Mouse (Mus musculus) midbrain, postnatal 0 days (tissue): ENCODE results near the gene Cnksr3. TPM values are rescaled to one million over a fixed set of nuclear protein-coding genes. Genes with fewer than 3 reads are reported as not detected.
A peak's percentile ranks its signal among the peaks of the same experiment; 100 is the strongest.

Experiments used
- ATAC-seq: fragments of 200-750 bp; cut with Nextera tagmentation; 2 replicates; pipeline ENCODE4 v1.8.0; 2017; ENCODE audit warnings: moderate number of reproducible peaks, mild to moderate bottlenecking, moderate TSS enrichment, moderate library complexity; ENCODE audit not compliant: low FRiP score
- DNase-seq: peaks from one replicate; pipeline ENCODE4 v3.0.0-alpha.2; 2015; ENCODE audit warnings: low spot score
- H3K27ac ChIP-seq: fragments of 300-500 bp; sonication (generic); 2 replicates; pipeline ENCODE4 v1.5.1; 2014; ENCODE audit warnings: low read depth, mild to moderate bottlenecking, low read length, mixed read lengths
- H3K27me3 ChIP-seq: fragments of 300-500 bp; sonication (generic); 2 replicates; pipeline ENCODE4 v1.6.1; 2014; ENCODE audit warnings: low read length, control low read depth, mixed read lengths; ENCODE audit not compliant: insufficient read depth
- H3K36me3 ChIP-seq: fragments of 300-500 bp; sonication (generic); 2 replicates; pipeline ENCODE4 v1.6.1; 2014; ENCODE audit warnings: low read length, control low read depth, mixed read lengths; ENCODE audit not compliant: insufficient read depth
- H3K4me1 ChIP-seq: fragments of 300-500 bp; sonication (generic); 2 replicates; pipeline ENCODE4 v1.6.1; 2014; ENCODE audit warnings: mild to moderate bottlenecking, control low read depth, antibody characterized with exemption, low read length, mixed read lengths; ENCODE audit not compliant: insufficient read depth
- H3K4me2 ChIP-seq: fragments of 300-500 bp; sonication (generic); 2 replicates; pipeline ENCODE4 v1.6.1; 2014; ENCODE audit warnings: low read depth, mild to moderate bottlenecking, low read length, mixed read lengths; ENCODE audit not compliant: poor library complexity, severe bottlenecking
- H3K4me3 ChIP-seq: fragments of 300-500 bp; sonication (generic); 2 replicates; pipeline ENCODE4 v1.5.1; 2014; ENCODE audit warnings: low read depth, mild to moderate bottlenecking, low read length, moderate library complexity
- H3K9ac ChIP-seq: fragments of 300-500 bp; sonication (generic); replicated peaks from 2 replicates; pipeline ENCODE4 v1.6.1; 2014; ENCODE audit warnings: mild to moderate bottlenecking, low read length, moderate library complexity, mixed read lengths; ENCODE audit not compliant: poor library complexity, severe bottlenecking
- H3K9me3 ChIP-seq: fragments of 300-500 bp; sonication (generic); 2 replicates; pipeline ENCODE4 v1.6.1; 2016; ENCODE audit warnings: low read length, control low read depth
- CTCF ChIP-seq: IDR thresholded peaks from 2 replicates; pipeline ENCODE4 v1.5.1; 2016; ENCODE audit warnings: antibody characterized with exemption, mild to moderate bottlenecking
- WGBS: fragments of 180-500 bp; shearing (Covaris S2); extraction: QIAGEN DNeasy Blood & Tissue Kit; methylation state at CpG from one replicate; pipeline ENCODE4 v1.1.7; 2014; 5-methylcytosine and 5-hydroxymethylcytosine counted together
- polyA plus RNA-seq: library from polyadenylated mRNA; unstranded; fragments of >200 nt; fragmentation: Nextera tagmentation; extraction: Ambion mirVana; gene quantifications from 2 replicates; pipeline ENCODE4 v1.2.1, GENCODE M21; 2015
- total RNA-seq: library from RNA; depleted of rRNA; stranded (reverse); fragments of >200 nt; gene quantifications from 2 replicates; pipeline ENCODE4 v1.2.3, GENCODE M21; 2014

Cnksr3 gene
- total and polyA plus RNA-seq, 2 experiments from 2014 or later, result 1.8 to 4.1 TPM

- DNase-seq, result no peak
- Histone ChIP-seq H3K27me3 (no peaks in the 10 kb centered on the region), H3K9ac (no peak overlapping the region), H3K4me3 (no peak overlapping the region), H3K27ac (no peak overlapping the region), H3K9me3 (no peaks in the 10 kb centered on the region), H3K4me1 (no peaks in the 10 kb centered on the region), H3K4me2 (no peak overlapping the region), H3K36me3 (no peaks in the 10 kb centered on the region)
- WGBS, result 84% methylated on average over 4 of the region's 4 CpGs
- no peak for ATAC-seq
- no peak for TF ChIP-seq CTCF
Observed at GRCm38 (mm10) chr10:7113747-7114146, 98.3 kb downstream of the Cnksr3 start.

- no peak for ATAC-seq
- H3K4me3 ChIP-seq, result no peak overlapping the region
Observed at GRCm38 (mm10) chr10:7113144-7113543, 98.9 kb downstream of the Cnksr3 start.

GRCm38 (mm10) chr10:7111462-7112000 lies 100.5 kb downstream of the Cnksr3 start:
- Histone ChIP-seq H3K4me2 (no peak overlapping the region), H3K36me3 (no peaks in the 10 kb centered on the region), H3K27ac (no peak overlapping the region), H3K4me1 (no peaks in the 10 kb centered on the region), H3K9ac (no peak overlapping the region), H3K4me3 (no peak overlapping the region), H3K9me3 (no peaks in the 10 kb centered on the region), H3K27me3 (no peaks in the 10 kb centered on the region)
- ATAC-seq (no peak), DNase-seq (peak; percentile 29)
- peak; percentile 36 for TF ChIP-seq CTCF
- 77% methylated on average over 6 of the region's 6 CpGs for WGBS

More at GRCm38 (mm10) chr10:7113144-7113543, 98.9 kb downstream of the Cnksr3 start:
- no peak for DNase-seq
- no peaks in the 10 kb centered on the region for H3K27me3 ChIP-seq
- H3K9me3 ChIP-seq, result no peaks in the 10 kb centered on the region
- H3K4me2 ChIP-seq, result no peak overlapping the region
- no peak for TF ChIP-seq CTCF
- H3K27ac ChIP-seq, result no peak overlapping the region
- H3K4me1 ChIP-seq, result no peaks in the 10 kb centered on the region
- 90% methylated on average over 1 of the region's 1 CpGs for WGBS
- no peaks in the 10 kb centered on the region for H3K36me3 ChIP-seq
- H3K9ac ChIP-seq, result no peak overlapping the region

- no peaks in the 10 kb centered on the region for H3K4me1 ChIP-seq
- ATAC-seq, result no peak
- H3K36me3 ChIP-seq, result no peaks in the 10 kb centered on the region
- 77% methylated on average over 1 of the region's 1 CpGs for WGBS
- no peaks in the 10 kb centered on the region for H3K9me3 ChIP-seq
- no peak for TF ChIP-seq CTCF
- no peak overlapping the region for H3K9ac ChIP-seq
- H3K27ac ChIP-seq, result no peak overlapping the region
- DNase-seq, result no peak
- H3K4me3 ChIP-seq, result no peak overlapping the region
- no peaks in the 10 kb centered on the region for H3K27me3 ChIP-seq
- no peak overlapping the region for H3K4me2 ChIP-seq
Observed at GRCm38 (mm10) chr10:7103872-7104271, 108.2 kb downstream of the Cnksr3 start.

GRCm38 (mm10) chr10:7077971-7078370 lies 134.1 kb downstream of the Cnksr3 start:
- TF ChIP-seq CTCF, result no peak
- Histone ChIP-seq H3K27me3 (no peaks in the 10 kb centered on the region), H3K4me2 (no peak overlapping the region), H3K9me3 (no peaks in the 10 kb centered on the region), H3K36me3 (no peaks in the 10 kb centered on the region), H3K27ac (no peak overlapping the region), H3K4me1 (no peaks in the 10 kb centered on the region), H3K9ac (no peak overlapping the region), H3K4me3 (no peak overlapping the region)
- DNase-seq (no peak), ATAC-seq (no peak)
- WGBS, result 87% methylated on average over 1 of the region's 1 CpGs

- DNase-seq (peak; percentile 64), ATAC-seq (no peak)
- H3K36me3 ChIP-seq, result no peaks in the 10 kb centered on the region
- H3K27me3 ChIP-seq, result no peaks in the 10 kb centered on the region
- H3K9ac ChIP-seq, result no peak overlapping the region
- H3K4me1 ChIP-seq, result no peaks in the 10 kb centered on the region
- no peak overlapping the region for H3K4me3 ChIP-seq
- 79% methylated on average over 7 of the region's 7 CpGs for WGBS
- H3K4me2 ChIP-seq, result no peak overlapping the region
- no peak overlapping the region for H3K27ac ChIP-seq
- no peaks in the 10 kb centered on the region for H3K9me3 ChIP-seq
- no peak for TF ChIP-seq CTCF
Observed at GRCm38 (mm10) chr10:7077389-7077808, 134.6 kb downstream of the Cnksr3 start.
